Mouse (Mus musculus): Measurements from ENCODE around the gene Steap4.
"Not testable (repeated sequence)": the region's sequence is repeated elsewhere in the genome, so short reads cannot be mapped to it uniquely, and the experiment has no call there.

DNA sequence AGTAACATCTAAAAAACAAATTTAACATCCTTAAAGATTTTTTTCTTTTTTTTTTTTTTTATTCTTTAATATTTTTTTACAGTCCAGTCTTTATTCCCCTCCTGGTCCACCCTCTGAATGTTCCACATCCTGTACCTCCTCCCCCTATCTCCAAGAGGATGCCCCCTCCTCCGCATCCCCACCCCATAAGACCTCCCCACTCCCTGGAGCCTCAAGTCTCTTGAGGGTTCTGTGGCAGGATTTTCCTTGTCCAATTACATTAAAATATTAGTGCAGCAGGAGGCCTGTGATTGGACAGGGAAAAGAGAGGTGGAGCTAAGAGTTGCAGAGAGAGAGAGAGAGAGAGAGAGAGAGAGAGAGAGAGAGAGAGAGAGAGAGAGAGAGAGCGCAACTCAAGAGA, 31.4 kb downstream of the Steap4 start:
- TF ChIP-seq CTCF (IDR thresholded peaks at IDR 0.05; ENCODE audit: low read depth, low read length); POLR2A (IDR thresholded peaks at IDR 0.05; ENCODE audit: borderline replicate concordance, low read depth, low read length): not testable (repeated sequence)

Data from bone marrow macrophage, adult 2 months (primary cell).